Mouse (Mus musculus) cerebellum, adult 11 months (tissue): ENCODE data around the gene Rab3c.

Source experiments
- DNase-seq: peaks from one replicate; pipeline ENCODE4 v3.0.0; 2022

Gene Rab3c

GRCm38 (mm10) chr13:110093720-110094685, 186.8 kb downstream of the Rab3c start:
- no peak for DNase-seq

GRCm38 (mm10) chr13:110083961-110084360, 196.8 kb downstream of the Rab3c start:
- DNase-seq: no peak

DNA sequence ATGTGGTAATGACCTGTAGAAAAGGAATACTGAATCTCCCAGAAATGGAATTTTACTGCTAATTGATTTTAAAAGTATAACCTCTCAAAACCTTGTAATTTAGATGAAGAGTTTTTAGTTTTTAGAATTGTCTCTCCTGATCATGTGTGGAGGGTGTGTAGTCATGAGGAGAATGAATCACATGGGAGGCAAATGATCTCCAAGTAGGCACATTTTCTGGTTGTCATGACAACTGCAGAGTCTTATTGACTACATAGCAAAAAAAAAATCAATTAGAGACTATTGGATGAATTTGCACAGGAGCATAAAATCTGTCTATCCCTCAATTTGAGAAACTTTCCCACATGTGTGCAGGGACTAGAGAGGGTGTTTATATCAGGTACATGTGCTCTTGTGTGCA, 199.6 kb downstream of the Rab3c start:
- DNase-seq: no peak

- DNase-seq: no peak
Measured at GRCm38 (mm10) chr13:110075587-110075986, 205.2 kb downstream of the Rab3c start.

DNA sequence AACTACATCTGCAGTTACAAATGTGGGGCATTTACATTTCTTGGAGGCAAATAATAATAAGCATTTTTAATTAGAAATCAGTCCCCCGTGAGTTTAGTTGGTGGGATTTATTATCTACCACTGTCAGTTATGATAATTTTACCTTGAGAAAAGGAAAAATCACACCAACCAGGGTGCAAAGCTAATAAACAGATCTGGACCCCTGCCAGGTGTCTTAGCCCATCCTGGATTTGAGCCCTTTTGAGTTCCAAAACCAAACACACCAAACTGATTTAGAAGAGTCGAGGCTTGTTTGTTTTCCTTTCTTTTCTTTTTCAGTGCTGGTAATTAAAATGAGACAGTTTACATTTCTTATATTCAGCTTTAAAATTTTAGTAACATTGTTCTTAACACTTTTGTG, 206.6 kb downstream of the Rab3c start:
- DNase-seq: no peak

DNA sequence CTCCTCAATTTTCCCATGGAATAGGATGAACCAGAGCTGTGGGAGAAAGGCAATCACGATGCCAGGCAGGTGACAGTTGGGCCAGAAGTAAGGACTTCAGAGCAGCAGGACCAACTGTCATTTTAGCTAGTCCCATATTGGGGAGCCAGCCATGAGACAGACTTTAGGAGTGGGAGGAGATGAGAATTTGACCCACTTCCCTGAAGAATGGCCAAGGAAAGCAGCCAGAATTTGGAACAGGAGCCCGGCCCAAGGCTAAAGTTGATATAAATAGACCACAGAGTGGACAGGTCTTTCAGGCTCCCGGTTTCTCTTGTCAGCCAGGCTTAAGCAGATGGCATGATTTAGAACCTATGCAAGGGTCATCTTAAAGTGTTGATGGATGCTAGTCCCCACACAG, 213.6 kb downstream of the Rab3c start:
- peak; percentile 87 for DNase-seq

DNA sequence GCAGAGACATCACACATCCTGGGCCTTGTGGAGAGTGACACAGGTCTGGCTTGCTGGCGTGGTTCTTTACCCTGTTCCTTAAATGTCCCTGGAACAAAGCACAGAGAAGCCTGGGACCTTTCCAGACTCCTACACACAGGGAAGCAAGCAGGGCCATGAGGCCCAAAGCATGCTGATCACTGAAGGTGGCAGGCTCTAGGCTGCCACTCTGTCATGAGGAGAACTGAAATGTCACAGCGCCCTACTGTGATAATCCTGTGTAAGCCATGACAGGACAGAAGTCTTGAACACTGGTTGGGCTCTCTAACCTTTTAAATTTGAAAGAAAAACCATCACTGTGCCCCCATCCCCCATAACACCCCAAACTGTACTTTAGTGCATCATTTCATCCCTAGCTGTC, 214.1 kb downstream of the Rab3c start:
- DNase-seq: peak; percentile 59

DNA sequence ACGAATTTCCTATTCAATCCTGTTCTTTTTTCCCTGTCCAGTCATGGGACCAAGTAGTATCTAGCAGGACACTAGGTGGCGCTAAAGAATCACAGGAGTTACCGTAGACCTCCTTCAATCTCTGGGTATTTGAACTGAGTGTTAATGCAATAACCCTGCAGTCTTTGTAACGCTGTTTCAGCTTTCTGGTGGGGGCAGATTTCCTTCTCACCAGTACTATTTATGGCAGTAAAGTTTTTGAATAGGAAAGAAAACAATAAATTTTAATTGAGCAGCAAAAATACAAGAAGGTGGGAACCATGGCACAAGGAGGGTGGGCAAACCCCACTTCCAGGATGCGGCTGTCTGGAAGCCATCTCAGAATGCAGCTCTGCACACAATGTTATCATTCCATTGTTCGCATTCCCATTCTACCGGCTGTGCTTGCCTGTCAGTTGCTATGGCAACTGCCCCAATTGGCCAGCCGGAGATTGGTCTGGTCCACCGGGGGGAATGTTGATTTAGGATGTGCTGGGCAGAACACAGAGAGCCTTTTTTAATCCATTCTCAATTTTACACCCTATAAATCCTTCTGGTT, 217.9 kb downstream of the Rab3c start:
- DNase-seq: peak; percentile 68

DNA sequence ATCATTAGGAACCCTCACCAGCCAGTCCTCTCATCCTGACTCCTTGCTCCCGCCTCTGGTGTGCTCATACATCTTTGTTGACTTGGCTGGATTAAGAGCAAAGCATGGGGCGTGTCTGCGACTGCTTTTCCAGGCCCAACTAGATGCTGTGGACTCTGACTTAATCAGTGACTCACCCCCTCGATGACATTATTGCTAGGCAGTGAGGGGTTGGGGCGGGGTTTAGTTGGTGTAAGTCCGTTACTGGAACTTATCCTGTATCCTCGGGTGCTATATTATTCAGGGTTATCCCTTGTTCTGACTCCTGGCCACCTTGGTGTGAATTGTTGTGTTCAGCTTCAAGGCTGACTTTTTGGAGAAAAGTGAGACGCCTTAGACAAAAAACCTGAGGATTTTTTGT, 218.5 kb downstream of the Rab3c start:
- no peak for DNase-seq

DNA sequence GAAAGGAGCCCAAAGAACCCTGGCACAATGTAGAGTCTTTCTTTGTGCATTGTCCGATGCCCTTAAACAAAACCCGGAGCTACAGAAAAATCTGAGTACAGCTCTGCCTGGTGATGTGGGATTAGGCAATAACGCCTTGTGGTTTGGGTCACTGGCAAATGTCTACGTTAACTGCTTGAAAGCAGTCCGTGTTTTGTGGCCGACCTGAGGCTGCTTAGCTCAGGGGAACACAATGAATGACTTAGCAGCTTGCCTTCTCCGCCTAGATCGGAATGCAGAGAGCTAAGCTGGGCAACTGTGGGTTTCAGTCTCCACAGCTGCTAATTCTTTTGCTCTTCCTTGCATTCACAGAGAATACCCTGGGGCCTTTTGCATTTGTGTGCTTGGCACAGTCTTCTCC, 226.3 kb downstream of the Rab3c start:
- DNase-seq: no peak

- DNase-seq: no peak
Measured at GRCm38 (mm10) chr13:110048767-110049434, 231.9 kb downstream of the Rab3c start.

DNA sequence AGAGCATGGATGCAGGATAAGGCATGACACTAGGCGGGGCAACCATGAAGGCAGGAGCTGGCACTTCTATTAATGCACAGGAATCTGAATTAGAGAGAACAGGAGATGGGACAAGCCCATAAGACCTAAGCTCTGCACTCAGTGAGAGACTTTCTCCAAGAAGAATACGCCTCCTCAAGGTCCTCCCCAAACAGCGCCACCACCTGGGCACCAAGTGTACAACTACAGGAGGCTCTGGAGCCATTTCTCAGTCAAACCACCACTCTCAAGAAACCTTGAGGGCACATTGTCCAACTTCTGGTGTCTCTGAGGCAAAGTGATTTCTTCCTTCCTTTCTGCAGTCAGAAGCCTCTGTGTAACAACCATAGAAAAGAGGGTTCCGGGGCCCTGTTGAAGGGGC, 236.4 kb downstream of the Rab3c start:
- no peak for DNase-seq

GRCm38 (mm10) chr13:110039779-110040498, 240.9 kb downstream of the Rab3c start:
- no peak for DNase-seq

DNA sequence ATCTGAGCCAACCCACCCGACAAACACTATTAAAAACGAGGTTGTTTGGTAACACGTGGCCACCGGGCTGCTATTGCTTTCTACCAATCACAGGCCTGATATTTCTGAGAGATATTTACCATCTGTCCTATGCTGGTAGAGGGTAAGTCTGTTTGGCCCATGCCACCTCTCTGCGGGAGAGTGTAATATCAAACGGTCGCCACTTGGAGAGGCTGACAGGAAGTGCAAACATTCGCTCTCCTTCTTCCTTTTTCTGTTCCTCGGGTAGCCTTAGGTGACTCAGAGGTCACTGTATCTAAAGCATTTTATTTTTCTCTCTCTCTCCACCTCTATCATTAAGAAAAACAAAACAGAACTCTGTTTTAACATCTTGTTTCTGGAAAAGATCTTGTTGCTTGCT, 241.6 kb downstream of the Rab3c start:
- no peak for DNase-seq

- no peak for DNase-seq
Measured at GRCm38 (mm10) chr13:110038521-110038920, 242.3 kb downstream of the Rab3c start.

DNA sequence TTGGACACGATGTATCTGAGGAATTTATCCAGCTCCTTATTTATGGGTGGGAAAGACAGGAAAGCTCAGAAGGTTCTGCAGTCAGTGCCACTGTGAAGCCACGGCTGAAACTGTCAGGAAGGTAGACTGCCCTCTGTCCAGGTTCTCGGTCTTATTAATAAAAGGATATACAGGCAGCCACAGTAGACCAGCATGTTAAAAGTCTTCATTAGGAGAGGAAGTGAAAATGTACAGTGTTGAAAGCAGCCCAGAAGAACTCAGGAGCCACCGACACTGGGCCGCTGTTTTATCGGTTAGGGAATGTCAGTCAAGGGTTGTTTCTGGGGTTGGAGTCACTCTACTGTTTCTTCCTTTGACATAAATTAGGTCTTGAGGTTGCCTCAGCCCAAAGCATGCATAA, 245.9 kb downstream of the Rab3c start:
- DNase-seq: no peak

DNA sequence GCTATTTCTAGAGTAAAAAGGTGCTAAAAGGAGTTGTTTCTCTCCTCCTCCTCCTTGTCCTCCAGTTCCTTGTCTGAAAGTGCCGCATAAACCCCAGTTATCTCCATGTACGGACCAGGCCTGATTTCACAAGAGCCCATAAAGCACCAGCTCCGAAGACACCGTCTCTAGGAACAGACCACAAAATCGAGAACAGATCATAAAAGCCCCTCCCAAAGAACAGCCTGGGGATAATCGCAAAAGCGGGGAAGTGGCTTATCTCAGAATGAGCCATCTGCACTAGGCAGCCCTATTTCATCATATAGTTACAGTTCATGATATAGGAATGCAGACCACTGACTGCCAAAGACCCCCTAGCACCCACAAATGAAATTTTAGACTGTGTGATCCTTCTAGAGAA, 246.8 kb downstream of the Rab3c start:
- no peak for DNase-seq

- no peak for DNase-seq
Measured at GRCm38 (mm10) chr13:110031886-110032285, 248.9 kb downstream of the Rab3c start.

- DNase-seq: no peak
Measured at GRCm38 (mm10) chr13:110031061-110031460, 249.7 kb downstream of the Rab3c start.

DNA sequence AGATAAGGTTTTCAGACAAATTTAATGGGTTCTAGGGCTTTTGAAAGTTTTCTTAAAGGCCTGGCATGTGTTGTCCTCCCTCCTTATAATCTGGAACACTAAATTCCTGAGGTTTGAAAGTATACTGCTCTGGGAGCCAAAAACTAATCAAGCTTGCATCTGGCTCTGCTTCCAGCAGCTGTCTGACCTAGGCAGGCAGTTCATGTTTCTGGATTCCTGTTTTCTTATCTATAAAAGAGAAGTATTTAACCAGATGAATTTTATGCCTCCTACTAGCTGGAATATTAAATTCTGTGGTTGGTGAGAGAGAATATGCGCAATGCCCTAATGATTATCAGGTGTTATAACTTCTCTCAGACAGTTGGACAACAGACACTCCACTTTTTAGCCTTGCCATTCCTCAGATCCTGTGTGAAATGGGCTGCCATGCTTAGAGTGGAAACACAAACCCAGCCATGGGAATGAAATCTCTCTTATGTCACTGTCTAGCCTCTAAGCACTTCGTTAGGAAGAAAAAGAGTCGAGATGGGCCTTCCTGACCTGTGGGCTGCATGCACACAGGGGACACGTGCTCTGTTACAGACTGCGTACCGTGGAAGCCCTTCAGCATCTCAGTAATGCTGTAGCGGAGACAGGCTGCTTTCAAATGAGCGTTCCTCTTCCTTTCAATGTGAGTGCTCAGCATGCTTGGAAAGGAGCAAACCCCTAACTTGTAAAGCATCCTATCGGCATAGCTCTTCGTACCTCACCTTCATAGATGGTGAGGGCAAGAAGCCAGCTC, 256.2 kb downstream of the Rab3c start:
- DNase-seq: no peak

GRCm38 (mm10) chr13:110023031-110023430, 257.8 kb downstream of the Rab3c start:
- no peak for DNase-seq

DNA sequence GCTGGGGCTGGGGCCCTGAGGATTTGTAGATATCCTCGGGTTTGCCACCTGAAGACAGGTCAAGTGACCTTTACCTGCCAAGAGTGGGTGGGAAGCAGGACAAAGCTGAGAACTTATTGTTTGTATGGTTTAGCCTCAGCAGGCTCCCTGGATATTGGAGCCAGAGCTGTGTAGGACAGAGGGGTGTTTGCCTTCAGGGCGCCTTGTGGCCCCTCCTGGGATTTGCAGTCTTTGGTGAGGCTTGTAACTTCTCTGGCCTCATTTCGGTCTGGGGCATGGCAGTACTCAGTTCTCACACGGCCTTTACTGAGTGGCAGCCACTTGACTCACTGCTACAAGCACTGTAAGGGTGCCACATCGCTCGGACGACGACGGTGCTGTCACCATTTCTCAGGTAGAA, 261.0 kb downstream of the Rab3c start:
- DNase-seq: no peak
